Mouse (Mus musculus): ENCODE results near the gene Zfp423.

Gene Zfp423

GRCm38 (mm10) chr8:87908940-87909339 lies 50.5 kb downstream of the Zfp423 start:
- no peak for DNase-seq (ENCODE audit: extremely low read depth, insufficient read length, low spot score)

GRCm38 (mm10) chr8:87905404-87905803 lies 54.0 kb downstream of the Zfp423 start:
- DNase-seq (ENCODE audit: extremely low read depth, insufficient read length, low spot score): no peak

- no peak for DNase-seq (ENCODE audit: extremely low read depth, insufficient read length, low spot score)
These were observed 55.3 kb downstream of the Zfp423 start for GRCm38 (mm10) chr8:87904108-87904507.

DNA sequence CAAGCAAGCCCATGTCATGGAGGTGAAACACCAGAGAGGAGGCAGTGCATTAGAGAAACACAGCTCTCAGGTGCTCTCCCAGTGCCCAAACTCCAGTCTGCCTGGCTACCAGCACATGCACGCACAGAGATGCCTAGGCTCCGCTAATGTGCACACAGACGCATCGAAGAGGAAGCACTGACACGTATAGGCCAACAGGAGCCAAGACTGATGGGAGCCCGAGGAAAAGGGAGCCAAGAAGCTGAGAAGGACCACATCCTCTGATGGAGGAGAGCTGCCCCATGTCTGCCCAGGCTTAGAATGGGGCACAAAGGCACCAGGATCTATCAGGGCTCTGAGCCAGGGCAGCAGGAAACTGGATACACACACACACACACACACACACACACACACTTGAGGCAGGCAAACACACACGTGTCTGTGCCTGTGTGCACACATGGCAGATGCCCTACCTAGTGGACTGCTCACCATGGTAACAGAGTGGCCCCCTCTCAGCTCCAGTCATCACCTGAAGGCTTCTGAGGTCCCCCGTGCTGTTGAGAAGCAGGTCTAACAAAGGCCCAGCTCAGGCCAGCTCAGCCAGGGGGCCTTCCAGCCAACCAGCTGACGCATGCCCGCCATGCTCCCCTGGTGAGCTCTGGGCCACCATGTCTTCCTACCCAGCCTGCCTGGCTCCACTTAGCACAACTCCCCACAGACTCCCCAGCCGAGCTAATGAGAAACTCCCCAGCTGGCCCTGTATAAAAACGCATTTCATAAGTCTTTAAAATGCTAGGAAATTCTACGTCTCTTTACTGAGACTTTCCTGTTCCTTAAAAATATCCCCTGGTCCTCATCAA lies 64.0 kb downstream of the Zfp423 start:
- DNase-seq (ENCODE audit: extremely low read depth, insufficient read length, low spot score): no peak

DNA sequence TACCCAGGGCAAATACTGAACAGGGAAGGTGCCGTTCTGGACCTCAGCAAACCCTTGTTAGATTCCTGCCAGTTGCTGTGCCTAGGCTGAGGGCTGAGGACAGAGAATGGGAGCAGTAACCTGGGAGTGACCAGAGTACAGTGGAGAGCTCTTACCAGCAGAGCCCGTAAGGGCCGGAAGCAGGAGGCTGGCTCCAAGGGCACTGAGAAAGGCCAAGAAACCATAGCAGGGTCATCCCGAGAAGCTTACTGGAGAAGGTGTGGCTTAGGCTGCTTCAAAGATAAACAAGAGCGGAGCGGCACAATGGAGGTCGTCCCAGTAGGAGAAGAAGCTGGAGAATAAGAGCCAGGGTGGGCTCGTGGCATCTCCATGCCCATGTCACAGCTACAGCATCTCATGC lies 65.1 kb downstream of the Zfp423 start:
- no peak for DNase-seq (ENCODE audit: extremely low read depth, insufficient read length, low spot score)

GRCm38 (mm10) chr8:87893547-87893946 lies 65.8 kb downstream of the Zfp423 start:
- DNase-seq (ENCODE audit: extremely low read depth, insufficient read length, low spot score): no peak

- no peak for DNase-seq (ENCODE audit: extremely low read depth, insufficient read length, low spot score)
These were observed 66.5 kb downstream of the Zfp423 start for GRCm38 (mm10) chr8:87892891-87893290.

GRCm38 (mm10) chr8:87891884-87892283 lies 67.5 kb downstream of the Zfp423 start:
- no peak for DNase-seq (ENCODE audit: extremely low read depth, insufficient read length, low spot score)

DNA sequence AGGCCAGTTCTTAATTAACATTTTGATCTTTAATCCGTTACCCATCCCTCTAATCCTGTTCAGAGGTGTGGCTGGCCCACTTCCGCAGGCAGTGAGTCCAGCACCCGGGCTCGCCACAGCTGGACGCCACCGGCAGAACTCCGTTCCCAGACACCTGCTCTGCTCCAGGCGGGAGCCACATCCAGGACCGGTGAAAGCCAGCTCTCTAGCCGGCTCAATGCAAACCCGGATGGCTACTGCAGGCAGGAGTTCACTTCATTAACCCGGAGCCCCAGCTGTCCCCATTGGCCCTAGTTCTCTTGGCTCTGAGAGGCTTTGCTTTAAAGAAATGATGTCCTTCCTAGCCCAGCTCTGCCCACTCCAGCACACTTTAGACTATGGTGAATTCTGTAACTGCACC lies 71.4 kb downstream of the Zfp423 start:
- DNase-seq (ENCODE audit: extremely low read depth, insufficient read length, low spot score): no peak

DNA sequence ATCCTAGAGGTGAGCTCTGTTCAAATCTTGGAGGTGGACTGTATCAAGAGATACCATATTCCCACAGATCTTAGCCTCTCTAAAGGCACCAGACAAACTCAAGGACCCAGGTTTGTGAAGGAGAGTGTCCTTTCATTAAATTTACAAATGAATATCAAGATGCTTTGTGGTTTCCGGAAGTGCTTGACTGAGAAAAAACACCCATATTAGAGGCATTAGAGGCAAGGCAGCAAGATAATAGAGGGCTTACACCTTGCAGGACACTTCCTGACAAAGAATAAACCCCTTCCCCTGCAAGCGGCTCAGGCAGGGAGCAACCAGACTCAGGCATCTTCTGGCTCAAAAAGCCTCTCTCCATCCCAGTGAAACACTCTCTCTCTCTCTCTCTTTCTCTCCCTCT lies 78.3 kb downstream of the Zfp423 start:
- DNase-seq (ENCODE audit: extremely low read depth, insufficient read length, low spot score): no peak

- DNase-seq (ENCODE audit: extremely low read depth, insufficient read length, low spot score): no peak
These were observed 83.5 kb downstream of the Zfp423 start for GRCm38 (mm10) chr8:87875852-87876251.

- no peak for DNase-seq (ENCODE audit: extremely low read depth, insufficient read length, low spot score)
These were observed 83.9 kb downstream of the Zfp423 start for GRCm38 (mm10) chr8:87875452-87875851.

- no peak for DNase-seq (ENCODE audit: extremely low read depth, insufficient read length, low spot score)
These were observed 86.3 kb downstream of the Zfp423 start for GRCm38 (mm10) chr8:87872987-87873550.

- no peak for DNase-seq (ENCODE audit: extremely low read depth, insufficient read length, low spot score)
These were observed 87.0 kb downstream of the Zfp423 start for GRCm38 (mm10) chr8:87872356-87872930.

GRCm38 (mm10) chr8:87866586-87866985 lies 92.8 kb downstream of the Zfp423 start:
- no peak for DNase-seq (ENCODE audit: extremely low read depth, insufficient read length, low spot score)

- peak; percentile 11 for DNase-seq (ENCODE audit: extremely low read depth, insufficient read length, low spot score)
These were observed 95.2 kb downstream of the Zfp423 start for GRCm38 (mm10) chr8:87864236-87864635.

GRCm38 (mm10) chr8:87863128-87863527 lies 96.3 kb downstream of the Zfp423 start:
- DNase-seq (ENCODE audit: extremely low read depth, insufficient read length, low spot score): no peak

DNA sequence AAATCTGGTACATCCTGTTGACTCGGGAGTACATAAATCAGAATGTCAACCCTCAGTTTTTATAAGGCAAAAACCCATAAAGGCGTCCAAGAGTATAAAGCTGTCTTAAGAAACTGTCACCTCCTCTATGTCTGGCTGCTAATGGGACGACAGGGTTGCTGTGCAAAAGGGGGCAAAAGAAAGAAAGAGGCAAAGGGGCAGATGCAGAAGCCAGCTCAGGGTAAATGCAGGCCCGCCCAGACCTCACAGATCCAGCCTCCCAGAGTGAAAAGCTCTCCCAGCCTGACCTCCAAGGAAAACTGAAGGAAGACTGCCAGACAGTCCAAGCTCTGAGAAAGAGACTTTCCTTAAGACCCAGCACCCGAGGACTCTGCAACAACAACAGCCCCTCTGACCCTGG lies 97.7 kb downstream of the Zfp423 start:
- DNase-seq (ENCODE audit: extremely low read depth, insufficient read length, low spot score): no peak

DNA sequence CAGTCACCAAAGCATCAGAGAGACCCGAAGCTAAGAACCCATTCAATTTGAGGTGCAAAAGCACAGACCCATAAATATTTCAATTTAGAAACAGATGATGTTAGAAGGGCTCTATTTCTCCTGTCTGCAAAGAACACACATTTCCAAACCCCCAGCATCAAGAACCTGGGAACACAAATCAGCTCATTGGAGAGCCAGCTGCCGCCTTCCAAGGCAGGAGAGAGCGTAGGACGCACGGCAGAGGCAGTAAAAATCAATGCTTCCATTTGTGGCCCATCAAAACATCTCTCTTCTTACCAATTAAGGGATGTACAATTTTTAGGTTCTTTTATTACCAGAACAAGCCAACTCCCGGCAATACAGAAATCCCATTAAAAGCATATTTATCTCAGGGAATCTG lies 98.5 kb downstream of the Zfp423 start:
- DNase-seq (ENCODE audit: extremely low read depth, insufficient read length, low spot score): no peak

DNA sequence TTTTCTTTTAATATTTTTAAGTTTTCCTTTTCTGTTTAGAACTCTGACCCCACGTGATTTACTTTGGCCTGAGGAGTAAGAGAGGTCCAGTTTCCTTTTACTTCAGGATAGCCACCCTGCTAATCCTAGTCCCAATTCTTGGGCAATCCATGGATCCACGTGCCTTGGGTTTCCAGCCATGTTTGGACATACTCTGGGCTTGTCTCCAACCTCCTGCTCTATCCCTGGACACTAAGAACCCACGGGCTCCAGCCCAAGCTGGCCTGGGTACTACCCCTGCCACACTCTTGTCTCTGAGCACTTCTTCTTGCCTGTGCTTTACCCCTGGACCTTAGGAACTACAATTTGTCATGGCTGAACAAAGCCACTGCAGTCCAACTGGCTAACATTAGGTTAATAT lies 107.5 kb downstream of the Zfp423 start:
- no peak for DNase-seq (ENCODE audit: extremely low read depth, insufficient read length, low spot score)

- no peak for DNase-seq (ENCODE audit: extremely low read depth, insufficient read length, low spot score)
These were observed 108.0 kb downstream of the Zfp423 start for GRCm38 (mm10) chr8:87851380-87851779.

DNA sequence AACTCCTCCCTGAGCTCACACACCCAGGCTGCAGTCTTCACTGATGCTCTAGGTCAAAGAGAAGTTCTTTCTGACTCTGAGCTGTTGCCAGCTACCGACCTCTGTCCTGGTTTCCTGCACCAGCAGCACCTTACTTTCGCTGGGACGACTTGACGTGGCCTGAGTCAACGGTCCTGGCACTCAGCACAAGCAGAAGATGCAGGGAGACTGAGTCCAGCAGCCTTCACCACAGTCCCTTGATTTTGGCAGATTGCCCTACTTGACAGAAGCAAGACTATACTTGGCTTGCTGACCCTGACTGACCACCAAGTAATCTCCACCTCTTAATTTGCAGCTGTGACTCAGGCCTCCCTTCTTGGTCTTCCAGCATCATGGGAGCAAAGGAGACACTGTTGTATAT lies 110.6 kb downstream of the Zfp423 start:
- DNase-seq (ENCODE audit: extremely low read depth, insufficient read length, low spot score): no peak
